Mouse (Mus musculus): ENCODE measurements around the gene Fbxw4.

DNA sequence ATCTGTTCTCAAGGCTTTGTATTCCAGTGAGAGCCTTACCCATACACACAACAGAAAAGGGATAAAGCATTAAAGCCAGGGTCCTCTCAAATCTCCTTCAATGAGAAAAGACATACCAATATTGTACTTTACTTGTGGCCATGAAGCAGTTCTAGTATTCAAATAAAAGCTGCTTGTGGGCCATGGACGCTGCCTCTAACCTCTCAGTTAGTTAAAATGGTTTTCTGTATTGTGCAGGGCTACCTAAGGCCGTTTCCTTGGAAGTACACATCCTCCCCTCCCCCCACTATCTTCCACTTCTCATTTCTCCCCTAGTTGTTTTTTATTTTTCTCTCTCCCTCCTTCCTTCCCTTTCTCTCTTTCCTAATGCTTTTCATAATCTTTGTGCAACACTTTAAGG lies 3.7 kb upstream of the Fbxw4 start:
- TF ChIP-seq POLR2A (IDR thresholded peaks at IDR 0.05; ENCODE audit: insufficient read depth, low read depth, low read length) (no peak), EP300 (IDR thresholded peaks at IDR 0.05; ENCODE audit: insufficient read depth, low read depth, low read length) (no peak), CTCF (IDR thresholded peaks at IDR 0.05) (no peak)

All from heart, adult 2 months (tissue).